Mouse (Mus musculus) hindbrain, embryonic 15.5 days (tissue): ENCODE measurements at regions not wholly inside any gene's neighbourhood (a gene's known extent, or its start where the extent isn't known, plus 50 kb on each side); places are given as distances from the start of the nearest gene placed in this dataset.

Source experiments
- ATAC-seq: fragments of 200-750 bp; cut with Nextera tagmentation; 2 replicates; pipeline ENCODE4 v1.8.0; 2017; ENCODE audit warnings: low read depth, moderate number of reproducible peaks, moderate TSS enrichment; ENCODE audit not compliant: low FRiP score
- H3K27ac ChIP-seq: fragments of 300-500 bp; sonication (generic); replicated peaks from 2 replicates; pipeline ENCODE4 v1.5.1; 2015; ENCODE audit warnings: mild to moderate bottlenecking, inconsistent platforms
- H3K27me3 ChIP-seq: fragments of 300-500 bp; sonication (generic); 2 replicates; pipeline ENCODE4 v1.6.1; 2015; ENCODE audit warnings: control low read depth, inconsistent platforms
- H3K36me3 ChIP-seq: fragments of 300-500 bp; sonication (generic); 2 replicates; pipeline ENCODE4 v1.6.1; 2015; ENCODE audit warnings: control low read depth, inconsistent platforms
- H3K4me1 ChIP-seq: fragments of 300-500 bp; sonication (generic); replicated peaks from 2 replicates; pipeline ENCODE4 v1.6.1; 2015; ENCODE audit warnings: control low read depth, inconsistent platforms
- H3K4me2 ChIP-seq: fragments of 300-500 bp; sonication (generic); 2 replicates; pipeline ENCODE4 v1.6.1; 2015; ENCODE audit warnings: moderate library complexity, mild to moderate bottlenecking, inconsistent platforms
- H3K4me3 ChIP-seq: fragments of 300-500 bp; sonication (generic); 2 replicates; pipeline ENCODE4 v1.5.1; 2015; ENCODE audit warnings: mild to moderate bottlenecking, inconsistent platforms
- H3K9ac ChIP-seq: fragments of 300-500 bp; sonication (generic); 2 replicates; pipeline ENCODE4 v1.6.1; 2015; ENCODE audit warnings: inconsistent platforms
- H3K9me3 ChIP-seq: fragments of 300-500 bp; sonication (generic); 2 replicates; pipeline ENCODE4 v1.6.1; 2016; ENCODE audit warnings: control low read depth, inconsistent platforms
- WGBS: fragments of 180-500 bp; shearing (Covaris S2); methylation state at CpG from one replicate; pipeline ENCODE4 v1.1.7; 2015; 5-methylcytosine and 5-hydroxymethylcytosine counted together

GRCm38 (mm10) chr2:169158005-169158673 is 202.8 kb upstream of the Zfp64 start:
- Histone ChIP-seq H3K36me3 (no peaks in the 10 kb centered on the region), H3K27ac (peak overlapping the region; percentile 68), H3K4me2 (peak overlapping the region; percentile 42), H3K4me1 (peaks cover 39% of the 10 kb centered on the region), H3K9me3 (no peaks in the 10 kb centered on the region), H3K4me3 (no peak overlapping the region), H3K9ac (0 out of 2 replicates have a peak overlapping the region, but pooled peaks have one; percentile 6), H3K27me3 (no peaks in the 10 kb centered on the region)
- WGBS = 42% methylated on average over 17 of the region's 17 CpGs
- ATAC-seq = no peak

GRCm38 (mm10) chr2:169156908-169157307 is 201.5 kb upstream of the Zfp64 start:
- no peak overlapping the region for H3K4me2 ChIP-seq
- H3K9ac ChIP-seq = no peak overlapping the region
- no peaks in the 10 kb centered on the region for H3K36me3 ChIP-seq
- no peaks in the 10 kb centered on the region for H3K27me3 ChIP-seq
- no peak overlapping the region for H3K4me3 ChIP-seq
- peaks cover 39% of the 10 kb centered on the region for H3K4me1 ChIP-seq
- WGBS = 64% methylated on average over 8 of the region's 8 CpGs
- ATAC-seq = no peak
- no peak overlapping the region for H3K27ac ChIP-seq
- H3K9me3 ChIP-seq = no peaks in the 10 kb centered on the region

GRCm38 (mm10) chr2:169154881-169155280 is 199.5 kb upstream of the Zfp64 start:
- Histone ChIP-seq H3K36me3 (no peaks in the 10 kb centered on the region), H3K9ac (no peak overlapping the region), H3K27me3 (no peaks in the 10 kb centered on the region), H3K27ac (peak overlapping the region; percentile 46; the same call in 1 of the 2 replicates), H3K9me3 (no peaks in the 10 kb centered on the region), H3K4me3 (no peak overlapping the region), H3K4me1 (peaks cover 35% of the 10 kb centered on the region), H3K4me2 (0 out of 2 replicates have a peak overlapping the region, but pooled peaks have one; percentile 21)
- WGBS = 58% methylated on average over 12 of the region's 12 CpGs
- ATAC-seq = no peak

- Histone ChIP-seq H3K27me3 (no peaks in the 10 kb centered on the region), H3K27ac (no peak overlapping the region), H3K4me2 (no peak overlapping the region), H3K4me1 (no peaks in the 10 kb centered on the region), H3K36me3 (no peaks in the 10 kb centered on the region), H3K9me3 (no peaks in the 10 kb centered on the region), H3K9ac (no peak overlapping the region), H3K4me3 (no peak overlapping the region)
- no peak for ATAC-seq
- 93% methylated on average over 7 of the region's 7 CpGs for WGBS
These were observed 192.3 kb upstream of the Zfp64 start for GRCm38 (mm10) chr2:169147655-169148054.

- Histone ChIP-seq H3K36me3 (no peaks in the 10 kb centered on the region), H3K4me1 (no peaks in the 10 kb centered on the region), H3K4me3 (no peak overlapping the region), H3K9ac (no peak overlapping the region), H3K27me3 (no peaks in the 10 kb centered on the region), H3K9me3 (no peaks in the 10 kb centered on the region), H3K4me2 (no peak overlapping the region), H3K27ac (no peak overlapping the region)
- no peak for ATAC-seq
- WGBS = 81% methylated on average over 8 of the region's 8 CpGs
These were observed 186.8 kb upstream of the Zfp64 start for GRCm38 (mm10) chr2:169142224-169142623.

- no peak for ATAC-seq
- H3K9ac ChIP-seq = no peak overlapping the region
These were observed 178.5 kb upstream of the Zfp64 start for GRCm38 (mm10) chr2:169133855-169134254.

GRCm38 (mm10) chr2:169125476-169125875 is 170.1 kb upstream of the Zfp64 start:
- Histone ChIP-seq H3K36me3 (no peaks in the 10 kb centered on the region), H3K27ac (no peak overlapping the region), H3K27me3 (no peaks in the 10 kb centered on the region), H3K4me1 (no peaks in the 10 kb centered on the region), H3K4me2 (no peak overlapping the region), H3K4me3 (no peak overlapping the region), H3K9ac (no peak overlapping the region), H3K9me3 (0 out of 2 replicates have a peak, but pooled peaks cover 4% of the 10 kb centered on the region)
- WGBS = 88% methylated on average over 10 of the region's 10 CpGs
- ATAC-seq = no peak

More at GRCm38 (mm10) chr2:169133855-169134254, 178.5 kb upstream of the Zfp64 start:
- 35% methylated on average over 15 of the region's 15 CpGs for WGBS
- Histone ChIP-seq H3K36me3 (no peaks in the 10 kb centered on the region), H3K9me3 (no peaks in the 10 kb centered on the region), H3K4me2 (peak overlapping the region; percentile 3; the same call in 1 of the 2 replicates), H3K4me3 (no peak overlapping the region), H3K27me3 (no peaks in the 10 kb centered on the region), H3K4me1 (peaks cover 19% of the 10 kb centered on the region), H3K27ac (0 out of 2 replicates have a peak overlapping the region, but pooled peaks have one; percentile 45)

- Histone ChIP-seq H3K36me3 (no peaks in the 10 kb centered on the region), H3K9me3 (0 out of 2 replicates have a peak, but pooled peaks cover 4% of the 10 kb centered on the region), H3K4me2 (no peak overlapping the region), H3K4me3 (no peak overlapping the region), H3K4me1 (no peaks in the 10 kb centered on the region), H3K27me3 (no peaks in the 10 kb centered on the region), H3K9ac (no peak overlapping the region), H3K27ac (no peak overlapping the region)
- WGBS = 90% methylated on average over 7 of the region's 7 CpGs
- ATAC-seq = no peak
These were observed 167.5 kb upstream of the Zfp64 start for GRCm38 (mm10) chr2:169122887-169123286.

GRCm38 (mm10) chr2:169116841-169117240 is 161.5 kb upstream of the Zfp64 start:
- Histone ChIP-seq H3K27ac (no peak overlapping the region), H3K27me3 (no peaks in the 10 kb centered on the region), H3K9ac (no peak overlapping the region), H3K4me1 (no peaks in the 10 kb centered on the region), H3K9me3 (no peaks in the 10 kb centered on the region), H3K4me3 (no peak overlapping the region), H3K4me2 (no peak overlapping the region), H3K36me3 (no peaks in the 10 kb centered on the region)
- WGBS = 36% methylated on average over 10 of the region's 10 CpGs
- no peak for ATAC-seq

GRCm38 (mm10) chr2:169109044-169109443 is 153.7 kb upstream of the Zfp64 start:
- Histone ChIP-seq H3K9ac (no peak overlapping the region), H3K4me2 (no peak overlapping the region), H3K27me3 (no peaks in the 10 kb centered on the region), H3K9me3 (no peaks in the 10 kb centered on the region), H3K36me3 (no peaks in the 10 kb centered on the region), H3K27ac (no peak overlapping the region), H3K4me1 (no peaks in the 10 kb centered on the region), H3K4me3 (no peak overlapping the region)
- ATAC-seq = no peak
- WGBS = 85% methylated on average over 4 of the region's 4 CpGs

GRCm38 (mm10) chr2:169108037-169108436 is 152.7 kb upstream of the Zfp64 start:
- H3K9ac ChIP-seq = no peak overlapping the region
- no peak overlapping the region for H3K4me3 ChIP-seq
- no peaks in the 10 kb centered on the region for H3K36me3 ChIP-seq
- WGBS = 42% methylated on average over 10 of the region's 10 CpGs
- no peak for ATAC-seq
- H3K27me3 ChIP-seq = no peaks in the 10 kb centered on the region
- H3K9me3 ChIP-seq = no peaks in the 10 kb centered on the region
- H3K27ac ChIP-seq = no peak overlapping the region
- no peak overlapping the region for H3K4me2 ChIP-seq
- H3K4me1 ChIP-seq = no peaks in the 10 kb centered on the region

- Histone ChIP-seq H3K27ac (no peak overlapping the region), H3K36me3 (no peaks in the 10 kb centered on the region), H3K9ac (no peak overlapping the region), H3K9me3 (no peaks in the 10 kb centered on the region), H3K4me1 (no peaks in the 10 kb centered on the region), H3K4me3 (no peak overlapping the region), H3K4me2 (no peak overlapping the region), H3K27me3 (no peaks in the 10 kb centered on the region)
- no peak for ATAC-seq
- 94% methylated on average over 13 of the region's 13 CpGs for WGBS
These were observed 146.3 kb upstream of the Zfp64 start for GRCm38 (mm10) chr2:169101506-169102261.
